Mouse (Mus musculus): ENCODE results near the gene Inha.
A peak's percentile ranks its signal among the peaks of the same experiment; 100 is the strongest.

Gene Inha

GRCm38 (mm10) chr1:75490785-75491551 lies 15.9 kb upstream of the Inha start:
- DNase-seq (ENCODE audit: low spot score), result no peak

GRCm38 (mm10) chr1:75492579-75493170 lies 14.2 kb upstream of the Inha start:
- no peak for DNase-seq (ENCODE audit: low spot score)

- DNase-seq (ENCODE audit: low spot score), result peak; percentile 78
Measured at GRCm38 (mm10) chr1:75494878-75495548, 11.9 kb upstream of the Inha start.

GRCm38 (mm10) chr1:75498897-75499296 lies 8.0 kb upstream of the Inha start:
- DNase-seq (ENCODE audit: low spot score), result no peak

- no peak for DNase-seq (ENCODE audit: low spot score)
Measured at GRCm38 (mm10) chr1:75499441-75499840, 7.4 kb upstream of the Inha start.

GRCm38 (mm10) chr1:75501905-75502304 lies 5.0 kb upstream of the Inha start:
- DNase-seq (ENCODE audit: low spot score), result no peak

- DNase-seq (ENCODE audit: low spot score), result no peak
Measured at GRCm38 (mm10) chr1:75502945-75503650, 3.8 kb upstream of the Inha start.

- no peak for DNase-seq (ENCODE audit: low spot score)
Measured at GRCm38 (mm10) chr1:75503651-75503980, 3.3 kb upstream of the Inha start.

GRCm38 (mm10) chr1:75504256-75505045 lies 2.4 kb upstream of the Inha start:
- DNase-seq (ENCODE audit: low spot score), result no peak

- DNase-seq (ENCODE audit: low spot score), result peak; percentile 66
Measured at GRCm38 (mm10) chr1:75505159-75505955, 1.5 kb upstream of the Inha start.

- peak; percentile 90 for DNase-seq (ENCODE audit: low spot score)
Measured at GRCm38 (mm10) chr1:75505956-75506831, 683 bp upstream of the Inha start, which contains the start of gene Obsl1. TSS of gene Obsl1 (minus strand) at chr1:75506452.

GRCm38 (mm10) chr1:75509586-75509985 lies 2.7 kb downstream of the Inha start:
- no peak for DNase-seq (ENCODE audit: low spot score)

GRCm38 (mm10) chr1:75510154-75510553 lies 3.3 kb downstream of the Inha start:
- DNase-seq (ENCODE audit: low spot score), result no peak

GRCm38 (mm10) chr1:75511437-75512210 lies 4.7 kb downstream of the Inha start:
- peak; percentile 64 for DNase-seq (ENCODE audit: low spot score)

- no peak for DNase-seq (ENCODE audit: low spot score)
Measured at GRCm38 (mm10) chr1:75512550-75512949, 5.7 kb downstream of the Inha start.

- no peak for DNase-seq (ENCODE audit: low spot score)
Measured at GRCm38 (mm10) chr1:75516703-75517380, 10.0 kb downstream of the Inha start.

- peak; percentile 42 for DNase-seq (ENCODE audit: low spot score)
Measured at GRCm38 (mm10) chr1:75517984-75518383, 11.1 kb downstream of the Inha start.

GRCm38 (mm10) chr1:75518427-75518826 lies 11.6 kb downstream of the Inha start:
- DNase-seq (ENCODE audit: low spot score), result no peak

- DNase-seq (ENCODE audit: low spot score), result no peak
Measured at GRCm38 (mm10) chr1:75519576-75519975, 12.7 kb downstream of the Inha start.

Data from embryo, embryonic 10.5 days (tissue).